Mouse (Mus musculus) bone marrow, adult 2 months (tissue): ENCODE results near the gene Myh14.
A peak's percentile ranks its signal among the peaks of the same experiment; 100 is the strongest.

Source experiments
- CTCF ChIP-seq: fragments of 200-500 bp; IDR thresholded peaks from 2 replicates; pipeline ENCODE4 v1.5.1; 2011; ENCODE audit warnings: low read length, control low read depth; ENCODE audit not compliant: control insufficient read depth, insufficient read depth
- POLR2A ChIP-seq: fragments of 200-500 bp; IDR thresholded peaks from 2 replicates; pipeline ENCODE4 v1.6.1; 2011; ENCODE audit warnings: low read depth, mild to moderate bottlenecking, control low read depth, low read length, borderline replicate concordance; ENCODE audit not compliant: control insufficient read depth

- TF ChIP-seq CTCF (peak; percentile 78), POLR2A (no peak)
Observed at GRCm38 (mm10) chr7:44647042-44647724, 23.5 kb downstream of the Myh14 start.
